Mouse (Mus musculus) layer of hippocampus, postnatal 10 days (tissue): ENCODE data around the gene Vps13d. TPM values are rescaled to one million over a fixed set of nuclear protein-coding genes. Genes with fewer than 3 reads are reported as not detected.
A peak's percentile ranks its signal among the peaks of the same experiment; 100 is the strongest.

ENCODE experiments used
- DNase-seq, 2 experiments: peaks; one replicate each; pipeline ENCODE4 v3.0.0; 2021; ENCODE audit warnings: low spot score in 2 of 2
- total RNA-seq, 2 experiments: library from RNA; stranded (reverse); gene quantifications; 2 replicates each; pipeline ENCODE4 v1.2.3; 2021

Vps13d gene
- total RNA-seq, 2 experiments from 2014 or later = 56.6 to 69.6 TPM

DNA sequence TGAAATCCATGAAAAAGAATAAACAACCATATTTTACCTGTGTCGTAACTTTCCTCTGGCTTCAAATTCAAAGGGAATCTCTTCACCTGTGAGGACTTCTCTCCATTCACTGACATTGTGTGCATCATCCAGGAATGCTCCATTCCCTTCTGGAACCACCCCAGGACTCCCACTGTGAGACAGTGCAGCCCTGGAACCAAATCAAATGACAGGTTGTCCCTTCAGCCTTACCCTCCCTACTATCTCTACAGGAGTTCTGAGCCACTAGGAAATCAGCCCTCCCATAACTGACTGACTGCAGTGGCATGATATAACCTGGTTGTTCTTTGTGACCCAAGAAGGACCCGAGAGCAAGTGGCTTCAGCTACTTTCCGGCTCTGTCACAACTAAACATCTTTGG, 96.8 kb downstream of the Vps13d start:
- no peak for DNase-seq

DNA sequence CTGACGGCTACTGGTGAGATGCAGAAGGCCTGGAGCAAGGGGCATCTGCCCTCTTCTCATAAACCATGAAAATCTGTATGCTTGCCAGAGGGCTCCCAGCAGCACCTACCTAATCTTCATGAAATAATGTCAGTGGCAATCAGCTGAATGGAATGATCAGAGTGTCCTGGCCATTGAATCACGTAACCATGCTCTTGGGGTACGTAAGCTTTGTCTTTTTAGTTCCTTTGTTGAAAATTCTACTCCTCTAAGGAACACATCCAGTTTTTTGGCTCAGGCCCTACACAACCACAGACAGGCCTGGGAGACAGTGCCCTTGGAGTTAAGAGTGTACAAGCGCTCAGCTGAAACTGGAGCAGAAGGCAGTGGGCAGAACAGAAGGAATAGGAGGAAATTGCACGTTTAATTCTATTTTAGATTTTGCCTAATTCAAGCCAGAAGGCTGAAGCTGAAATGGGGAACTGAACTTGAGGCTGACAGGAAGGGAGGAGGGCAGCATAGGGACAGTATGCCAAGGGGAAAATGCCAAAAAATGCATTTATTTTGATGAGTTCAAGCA, 98.2 kb downstream of the Vps13d start:
- DNase-seq = peak; percentile 8 to 25

DNA sequence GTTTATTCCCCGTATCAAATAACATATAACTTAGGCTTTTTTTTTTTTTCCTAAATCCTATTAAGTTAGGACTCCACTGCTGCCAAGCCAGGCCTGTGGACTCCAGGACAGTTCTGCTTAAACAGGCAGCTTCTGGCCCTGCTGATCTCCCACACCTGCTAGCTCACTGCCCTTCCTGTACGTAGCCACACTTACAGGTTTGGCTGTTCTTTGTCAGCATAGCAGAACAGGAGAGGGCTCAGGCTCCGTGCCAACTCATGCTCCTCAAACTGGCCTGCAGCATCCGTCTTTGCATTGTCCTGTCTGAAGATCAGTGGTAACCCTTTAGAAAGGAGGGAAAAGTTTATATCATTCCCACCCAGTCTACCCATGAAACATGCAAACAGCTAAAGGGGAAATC, 108.3 kb downstream of the Vps13d start:
- DNase-seq = no peak

DNA sequence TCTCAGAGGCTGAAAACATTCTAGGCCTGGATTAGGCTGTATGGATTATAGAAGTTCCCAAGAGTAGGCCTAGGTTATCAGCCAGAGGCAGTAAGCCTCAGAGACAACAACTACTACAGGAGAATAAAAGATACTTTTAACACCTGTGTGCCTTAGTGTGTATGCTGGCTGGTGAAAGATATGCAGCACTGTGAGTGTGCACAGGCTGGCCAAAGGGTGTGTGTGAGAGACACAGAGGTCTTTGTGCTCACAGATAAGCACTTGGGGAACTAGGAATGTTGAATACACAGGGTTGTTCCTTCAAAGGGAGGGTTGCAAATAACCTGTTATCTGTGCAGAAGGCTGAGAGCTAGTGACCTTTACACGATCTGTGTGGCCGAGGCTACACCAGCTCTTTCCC, 115.5 kb downstream of the Vps13d start:
- no peak for DNase-seq

DNA sequence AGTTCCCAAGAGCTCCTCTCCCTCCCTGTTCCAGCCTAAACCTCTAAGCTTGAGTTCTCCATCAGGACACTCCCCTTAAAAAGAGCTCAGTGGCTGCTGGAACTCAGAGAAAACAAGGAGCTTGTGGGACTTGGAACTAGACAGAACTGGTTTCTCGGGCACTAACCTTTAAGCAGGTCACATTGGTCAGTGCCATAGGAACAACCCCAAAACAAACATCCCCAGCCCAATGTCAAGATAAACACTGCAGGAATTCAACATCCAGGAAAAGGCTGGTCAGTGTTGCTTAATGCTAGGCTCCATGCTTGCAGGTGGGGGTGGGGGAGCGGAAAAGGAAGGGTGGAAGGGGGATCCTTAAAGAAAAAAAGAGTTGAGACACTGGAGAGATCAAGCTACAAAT, 120.5 kb downstream of the Vps13d start:
- no peak for DNase-seq

DNA sequence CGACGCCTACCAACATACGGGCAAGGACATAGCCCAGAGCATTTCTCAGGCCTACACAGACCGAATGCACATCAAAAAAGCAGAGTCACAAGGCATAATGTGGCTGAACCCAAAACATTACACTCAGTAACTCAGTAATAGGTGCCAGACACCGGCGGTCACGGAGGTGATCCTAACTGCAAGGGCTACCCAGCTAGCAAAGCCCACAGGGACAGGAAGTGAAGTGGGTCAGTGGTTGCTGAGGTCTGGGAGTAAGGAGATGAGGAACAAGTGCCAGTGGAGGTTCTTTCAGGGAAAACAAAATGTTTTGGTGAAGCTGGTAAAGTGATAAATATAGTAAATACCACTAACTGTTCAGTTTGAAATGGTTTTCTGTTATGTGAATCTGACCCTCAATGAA, 121.1 kb downstream of the Vps13d start:
- DNase-seq = no peak

DNA sequence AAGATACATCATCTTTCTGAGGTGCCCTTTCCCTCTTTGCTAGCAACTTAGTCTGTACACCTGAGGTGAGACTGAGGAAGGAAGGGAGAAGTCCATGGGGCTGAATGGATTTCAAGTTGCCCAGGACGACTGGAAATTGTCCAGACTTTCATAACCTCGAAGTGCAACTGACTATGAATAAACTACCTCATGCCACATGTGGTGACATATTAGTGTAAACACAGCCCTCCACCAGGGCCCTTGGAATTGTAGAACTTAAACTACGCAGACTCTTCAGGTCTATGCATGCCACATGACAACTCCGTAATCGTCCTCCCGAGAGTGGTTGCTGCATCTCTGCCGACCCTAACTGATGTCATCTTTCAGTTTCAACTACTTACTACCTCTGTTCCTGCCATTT, 122.9 kb downstream of the Vps13d start:
- no peak for DNase-seq

DNA sequence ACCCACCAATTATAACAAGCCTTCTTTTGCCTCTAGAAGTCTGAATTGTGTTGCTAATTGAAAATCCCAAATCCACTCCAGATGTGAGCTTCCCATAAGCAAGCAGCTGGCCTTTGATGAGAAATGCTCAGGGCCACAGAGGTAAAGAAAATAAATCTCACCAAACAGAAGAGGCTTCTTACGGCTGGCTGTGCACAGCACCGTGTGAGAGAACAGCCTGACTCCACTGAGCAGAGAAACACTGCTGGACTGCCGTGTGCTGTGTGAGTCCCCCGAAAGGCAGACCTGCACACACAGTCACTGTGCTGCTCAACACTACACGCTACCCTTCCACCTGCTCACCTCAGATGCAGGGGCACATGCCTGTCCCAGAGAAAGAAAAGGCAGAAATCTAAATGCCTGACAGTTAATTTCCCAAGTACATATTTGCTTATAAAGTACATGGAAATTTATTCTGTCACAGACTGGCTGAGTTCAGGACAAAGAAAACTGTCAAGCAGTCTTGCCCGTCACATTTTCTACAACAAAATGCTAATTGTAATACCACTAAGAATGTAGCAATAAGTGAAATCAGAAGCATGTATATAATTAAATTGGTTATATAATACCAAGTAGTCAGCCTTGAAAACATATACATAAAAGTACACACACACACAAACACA, 127.7 kb downstream of the Vps13d start:
- no peak for DNase-seq

DNA sequence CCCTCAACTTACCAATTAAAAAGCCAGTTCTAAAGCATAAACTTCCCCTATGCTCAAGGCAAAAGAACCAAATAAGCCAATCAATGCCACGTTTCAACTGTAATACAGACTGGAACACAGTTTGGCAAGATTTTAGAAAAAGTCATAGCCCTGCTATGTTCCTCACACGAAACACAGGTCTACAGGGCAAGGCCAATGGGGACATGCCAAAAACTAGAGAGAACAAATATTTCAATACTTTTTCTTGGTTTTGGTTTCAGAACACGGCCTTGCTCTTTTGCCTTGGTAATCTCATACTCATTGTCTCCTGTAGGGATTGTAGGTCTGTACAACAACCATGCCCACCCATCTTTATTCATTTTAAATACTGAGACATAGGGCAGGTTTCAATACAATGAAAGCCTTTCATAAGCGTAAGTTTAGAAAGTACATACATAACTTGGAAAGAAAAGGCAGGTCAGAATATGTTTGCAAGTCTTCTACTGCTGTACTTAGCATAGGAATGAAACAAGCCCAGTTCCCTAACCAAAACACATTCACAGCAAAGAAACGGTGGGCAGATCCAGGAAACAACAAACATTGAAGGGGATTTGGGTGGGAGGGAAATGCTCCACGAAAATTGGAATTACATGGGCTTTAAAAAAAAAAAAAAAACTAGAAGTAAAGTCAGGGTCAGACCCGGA, 128.3 kb downstream of the Vps13d start:
- DNase-seq = no peak

DNA sequence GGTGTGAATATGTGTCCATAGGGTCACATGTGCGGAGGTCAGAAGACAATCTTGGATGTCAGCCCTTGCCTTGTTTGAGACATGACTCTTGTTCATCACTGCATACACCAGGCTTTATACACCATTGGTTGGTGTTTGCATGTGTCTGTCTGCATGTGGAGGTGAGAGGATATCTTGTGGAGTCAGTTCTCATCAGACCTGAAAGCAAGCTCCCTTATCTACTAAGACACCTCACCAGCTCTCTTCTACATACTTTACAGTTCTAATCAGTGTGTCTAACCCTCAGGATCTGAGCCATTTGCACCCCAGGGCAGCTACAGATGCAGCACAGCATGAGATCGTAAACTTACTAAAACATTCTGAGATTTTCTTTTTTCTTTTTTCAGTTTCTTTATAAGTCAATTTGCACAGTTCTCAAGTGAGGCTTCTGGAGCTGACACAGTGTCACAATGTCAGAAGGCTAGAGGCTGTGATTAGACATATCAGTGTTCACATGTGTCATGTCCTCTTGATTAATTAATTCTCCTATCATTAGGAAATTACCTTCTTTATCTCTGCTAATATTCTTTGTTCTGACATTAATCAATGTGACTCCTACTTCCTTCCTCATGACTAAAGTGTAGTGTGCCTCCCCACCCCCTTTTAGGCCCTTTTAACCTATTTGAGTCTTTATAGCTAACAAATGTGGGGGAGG, 135.9 kb downstream of the Vps13d start:
- DNase-seq = no peak

DNA sequence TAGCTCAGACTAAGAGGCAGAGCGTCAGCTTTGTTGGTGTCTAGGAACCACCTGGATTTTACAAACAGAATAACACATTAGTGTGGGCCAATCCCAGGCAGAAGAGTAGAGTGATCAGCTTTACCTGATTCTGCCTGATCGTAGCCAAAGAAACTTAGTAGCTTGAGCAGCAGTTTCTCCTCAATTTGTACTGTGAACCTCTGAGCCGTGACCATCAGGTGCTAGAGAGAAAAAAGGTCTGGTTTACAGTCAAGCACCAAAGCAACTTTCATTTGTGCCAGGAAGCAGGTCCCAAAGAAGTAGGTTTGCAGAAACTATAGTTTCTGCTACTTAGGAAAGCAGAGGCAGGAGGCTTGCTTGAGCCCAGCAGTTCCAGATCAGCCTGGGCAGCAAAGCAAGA, 138.5 kb downstream of the Vps13d start:
- DNase-seq = no peak

DNA sequence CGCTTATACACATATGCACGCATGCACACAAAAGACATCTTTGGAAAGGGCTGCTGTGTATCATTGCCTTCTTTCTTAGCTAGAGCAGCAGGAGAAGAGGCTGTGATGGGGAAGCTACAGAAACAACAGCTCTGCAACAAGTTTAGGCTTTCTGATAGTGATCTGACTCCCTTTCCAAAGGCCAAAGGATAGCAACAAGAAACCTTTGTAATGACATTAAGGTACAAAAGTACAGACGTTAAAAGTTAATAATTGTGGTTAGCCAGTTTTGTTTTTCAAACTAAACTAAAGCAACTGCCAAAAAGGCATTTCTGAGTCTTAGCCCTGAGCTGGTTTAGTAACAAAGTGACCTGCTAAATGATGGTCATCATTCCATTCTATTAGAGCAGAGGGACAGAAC, 139.0 kb downstream of the Vps13d start:
- no peak for DNase-seq

DNA sequence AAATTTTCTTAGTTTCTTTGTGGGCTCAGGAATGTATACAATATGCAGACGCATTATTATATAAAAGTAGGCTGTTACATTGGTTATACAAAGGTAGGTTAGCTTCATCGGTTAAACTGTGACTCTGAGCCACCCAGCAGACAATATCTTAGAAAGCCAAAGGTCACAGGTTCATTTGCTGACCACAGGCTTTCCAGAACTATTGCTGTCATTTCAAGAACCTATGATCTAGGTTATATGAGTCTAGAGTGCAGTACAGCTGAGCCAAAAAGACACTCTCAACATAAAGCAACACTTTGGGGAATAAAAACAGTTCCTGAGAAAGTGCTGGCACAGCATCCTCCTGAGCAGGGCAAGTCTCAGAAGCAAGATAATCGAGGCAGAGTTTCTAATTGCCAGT, 140.4 kb downstream of the Vps13d start:
- DNase-seq = no peak

DNA sequence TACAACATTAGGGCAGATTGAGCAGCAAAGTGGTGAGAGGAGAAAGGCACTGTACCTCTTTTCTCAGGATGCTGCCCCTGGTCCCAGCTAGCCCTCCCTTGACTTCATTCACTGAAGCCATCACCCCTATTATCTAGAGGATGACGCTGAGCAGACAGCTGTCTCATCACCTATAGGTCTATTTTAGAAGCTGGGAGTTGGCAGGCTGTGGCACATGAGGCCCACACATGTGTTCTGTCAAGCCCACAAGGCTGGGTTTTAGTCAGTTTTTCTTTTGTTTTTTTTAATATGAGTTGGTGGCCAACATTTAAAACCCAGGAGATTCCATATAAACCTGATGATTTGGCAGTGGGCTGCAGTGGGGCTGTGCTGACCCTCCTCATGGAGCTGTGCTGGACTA, 142.1 kb downstream of the Vps13d start:
- no peak for DNase-seq

DNA sequence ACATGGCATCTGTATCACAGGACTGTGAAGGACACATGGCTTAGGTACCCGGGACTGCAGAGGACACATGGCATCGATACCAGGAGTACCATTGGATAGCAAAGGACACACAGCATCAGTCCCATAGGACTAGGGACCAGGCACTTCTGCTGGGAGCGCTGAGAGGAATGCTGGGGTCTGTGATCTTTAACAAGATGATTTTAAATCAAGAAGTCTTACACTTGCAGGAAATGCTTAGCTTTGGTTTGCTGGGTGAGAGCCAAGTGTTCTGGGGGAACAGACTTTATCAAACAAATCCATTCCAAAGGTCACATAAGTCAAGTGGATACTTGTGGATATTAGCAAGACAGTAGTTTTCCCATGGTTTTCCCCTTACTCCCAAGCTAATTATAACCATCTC, 142.5 kb downstream of the Vps13d start:
- DNase-seq = no peak

DNA sequence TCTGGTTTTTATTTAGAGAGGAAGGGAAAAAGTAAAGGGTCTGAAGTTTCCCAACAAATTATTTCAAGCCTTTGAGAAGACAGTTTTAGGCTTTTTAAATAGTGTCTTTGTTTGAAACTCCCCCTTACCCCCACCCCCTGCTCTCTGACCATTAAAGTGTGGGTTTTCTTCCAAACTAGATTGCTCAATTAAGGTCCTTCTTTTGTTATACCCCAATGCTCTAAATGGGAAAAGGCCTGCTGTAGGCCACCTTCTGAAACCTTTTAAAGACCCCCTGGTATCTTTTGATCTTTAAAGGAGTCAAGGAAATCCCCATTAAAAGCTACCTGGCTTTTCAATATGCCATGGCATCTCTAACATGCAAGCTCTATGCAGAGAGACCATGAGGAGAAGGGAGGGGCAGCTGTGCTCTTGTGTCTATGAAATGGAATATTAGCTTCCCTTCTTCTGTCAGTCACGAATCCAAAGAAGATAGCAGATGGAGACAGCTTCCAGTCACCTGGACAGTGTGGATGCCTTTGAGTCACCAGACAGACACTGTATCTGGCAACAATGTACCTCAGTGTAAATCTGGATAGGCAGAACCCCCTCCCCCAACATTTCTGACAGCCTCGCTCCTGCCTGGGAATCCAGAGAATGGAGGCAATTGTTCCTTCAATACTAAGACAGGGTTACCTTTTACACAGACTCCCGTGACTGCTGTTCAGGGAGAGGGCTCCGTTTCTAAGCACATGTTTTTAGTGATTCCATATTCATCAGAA, 143.4 kb downstream of the Vps13d start:
- no peak for DNase-seq

DNA sequence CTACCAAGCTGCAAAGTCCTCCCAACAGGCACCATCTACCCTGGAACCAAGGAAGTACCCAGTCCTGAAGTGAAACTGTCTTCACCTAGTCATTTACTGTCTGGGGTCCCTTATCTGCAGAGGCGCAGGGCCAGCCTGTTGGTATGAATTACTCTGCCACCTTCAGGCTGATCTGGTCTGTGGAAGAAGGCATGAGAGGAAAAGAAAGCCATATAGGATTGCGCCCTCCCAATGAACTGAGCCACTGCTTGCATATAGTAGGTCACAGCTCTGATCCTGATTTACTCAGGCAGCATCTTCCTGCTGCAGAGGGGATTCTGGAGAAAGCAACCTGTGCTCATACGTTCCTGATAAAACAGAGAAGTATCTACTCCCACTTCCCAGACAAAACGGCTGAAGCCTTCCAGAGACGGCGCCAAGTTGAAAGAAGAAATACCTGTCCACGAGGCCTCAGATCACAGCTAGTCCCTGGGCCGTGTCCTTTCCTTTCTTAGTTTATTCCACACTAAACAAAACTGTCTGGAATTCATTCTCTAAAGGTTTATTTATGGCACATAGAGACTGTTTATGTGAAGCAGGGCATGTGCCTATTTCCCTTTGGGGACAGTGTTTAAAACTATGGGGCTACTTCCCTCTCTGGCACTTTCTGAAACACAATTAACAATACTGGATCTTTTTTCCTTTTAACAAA, 144.1 kb downstream of the Vps13d start:
- DNase-seq = peak in 1 of 2 experiments; percentile 51

DNA sequence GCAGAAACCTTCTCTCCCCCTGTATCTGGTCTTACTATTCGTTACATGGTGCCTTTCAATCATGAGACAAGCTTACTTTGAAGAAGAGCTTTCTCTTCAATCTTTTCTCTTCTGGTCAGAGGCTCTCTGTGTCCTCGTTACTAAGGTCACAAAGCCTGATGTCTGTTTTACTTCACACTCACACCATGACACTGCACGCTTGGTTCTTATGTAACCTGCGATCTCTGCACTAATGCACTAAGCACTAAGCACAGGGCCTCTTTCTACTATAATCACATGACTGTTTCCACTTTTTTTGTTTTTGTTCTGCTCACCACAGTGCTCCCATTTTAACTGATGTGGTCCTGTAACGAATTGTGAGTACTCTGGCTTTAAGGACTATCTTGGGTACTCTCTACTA, 146.8 kb downstream of the Vps13d start:
- DNase-seq = no peak

DNA sequence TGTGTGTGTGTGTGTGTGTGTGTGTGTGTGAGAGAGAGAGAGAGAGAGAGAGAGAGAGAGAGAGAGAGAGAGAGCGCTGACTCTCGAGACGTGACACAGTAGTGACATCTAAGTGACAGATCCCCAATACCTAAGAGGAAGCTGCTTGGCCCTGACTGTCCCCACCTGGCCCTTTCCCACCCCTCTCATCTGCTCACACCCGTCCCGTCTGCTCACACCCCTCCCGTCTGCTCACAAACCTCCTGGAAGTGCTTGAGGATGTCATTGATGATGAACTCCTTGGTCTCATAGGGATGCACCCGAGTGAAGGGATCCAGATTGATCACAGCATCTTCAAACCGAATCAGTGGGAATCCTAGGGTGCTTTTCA, 148.8 kb downstream of the Vps13d start:
- no peak for DNase-seq

DNA sequence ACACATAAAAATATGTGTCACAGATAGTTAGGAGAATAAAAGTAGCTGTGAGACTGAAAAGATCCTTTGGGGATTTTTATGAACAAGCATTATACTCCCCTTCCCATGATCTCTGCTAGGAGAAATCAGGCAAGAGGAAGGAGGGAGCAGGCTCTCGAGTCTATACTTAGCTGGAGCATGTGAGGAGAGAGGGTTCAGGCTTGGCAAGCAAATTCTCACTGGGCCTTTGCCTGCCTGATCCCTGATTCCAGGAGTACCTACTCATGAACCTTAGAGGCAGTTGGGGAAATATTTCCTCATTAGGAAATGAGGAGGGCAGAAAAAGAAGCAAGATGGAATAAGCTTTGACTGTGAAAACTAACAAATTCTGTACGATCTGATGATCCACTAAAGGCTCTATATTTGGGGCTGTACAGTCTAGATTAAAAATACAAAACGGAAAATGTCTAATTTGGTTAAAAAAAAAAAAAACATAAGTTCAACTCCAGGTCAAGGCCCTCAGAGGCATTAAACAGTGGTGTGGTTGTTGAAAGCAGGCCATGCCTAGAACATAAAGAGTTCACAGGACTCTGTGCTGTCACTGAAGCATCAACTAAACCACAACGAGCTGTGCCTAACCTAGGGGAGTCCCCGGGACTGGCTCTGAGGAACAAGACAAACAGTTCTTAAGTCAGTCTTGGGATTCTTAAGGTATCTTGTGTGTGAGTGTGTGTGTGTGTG, 149.3 kb downstream of the Vps13d start:
- DNase-seq = no peak
